Mouse (Mus musculus) CH12.LX (cell line): ENCODE measurements around the gene Chrna1. TPM values are rescaled to one million over a fixed set of nuclear protein-coding genes. Genes with fewer than 3 reads are reported as not detected.

ENCODE experiments used
- DNase-seq: peaks from one replicate; pipeline ENCODE4 v3.0.0-alpha.2; 2013; ENCODE audit errors: extremely low read depth
- H3K27ac ChIP-seq: 2 replicates; pipeline ENCODE4 v1.5.1; 2012; ENCODE audit warnings: low read depth, mild to moderate bottlenecking, control low read depth, moderate library complexity; ENCODE audit not compliant: insufficient read depth
- H3K27me3 ChIP-seq: replicated peaks from 2 replicates; pipeline ENCODE3; 2012; ENCODE audit warnings: inconsistent platforms
- H3K36me3 ChIP-seq, 2 experiments: replicated peaks in 1 of 2; 2 replicates each; pipeline versions ENCODE3 to v1.6.1; 2012; ENCODE audit warnings: inconsistent platforms in 1 of 2, low read length in 1 of 2, mild to moderate bottlenecking in 1 of 2, mixed read lengths in 1 of 2, moderate library complexity in 1 of 2; ENCODE audit not compliant: control insufficient read depth in 1 of 2, insufficient read depth in 1 of 2
- H3K4me1 ChIP-seq, 2 experiments: 2 replicates each; pipeline ENCODE4 v1.6.1; 2012; ENCODE audit warnings: inconsistent platforms in 1 of 2, moderate library complexity in 1 of 2; ENCODE audit not compliant: insufficient read depth in 2 of 2, control insufficient read depth in 1 of 2
- H3K4me2 ChIP-seq: 2 replicates; pipeline ENCODE4 v1.6.1; 2012; ENCODE audit warnings: low read depth, mild to moderate bottlenecking, control low read depth; ENCODE audit not compliant: poor library complexity, insufficient read depth, severe bottlenecking
- H3K4me3 ChIP-seq, 3 experiments: fragments of 150-350 bp in 1 of 3; sonication (generic) in 1 of 3; replicated peaks in 1 of 3; 2 replicates each; pipeline versions ENCODE3 to v1.5.1; 2011 to 2012; ENCODE audit warnings: low read depth in 2 of 3, low read length in 2 of 3, mild to moderate bottlenecking in 2 of 3, moderate library complexity in 2 of 3, control low read depth in 1 of 3, improper control_type of control experiment in 1 of 3, inconsistent platforms in 1 of 3, mixed read lengths in 1 of 3; ENCODE audit not compliant: poor library complexity in 1 of 3
- H3K79me2 ChIP-seq: replicated peaks from 2 replicates; pipeline ENCODE4 v1.6.1; 2012; ENCODE audit warnings: mild to moderate bottlenecking, moderate library complexity; ENCODE audit not compliant: control insufficient read depth, poor library complexity, insufficient read depth, severe bottlenecking; ENCODE audit errors: extremely low read depth
- H3K9ac ChIP-seq: 2 replicates; pipeline ENCODE4 v1.6.1; 2012; ENCODE audit warnings: low read depth, mild to moderate bottlenecking, control low read depth, moderate library complexity; ENCODE audit not compliant: insufficient read depth
- H3K9me3 ChIP-seq: replicated peaks from 2 replicates; pipeline ENCODE3; 2012; ENCODE audit warnings: low read length, inconsistent platforms, mixed read lengths
- BHLHE40 ChIP-seq: IDR thresholded peaks from 2 replicates; pipeline ENCODE4 v1.6.1; 2011; ENCODE audit warnings: mild to moderate bottlenecking, low read depth, low read length, improper control_type of control experiment
- CTCF ChIP-seq, 2 experiments: IDR thresholded peaks in 1 of 2; conservative IDR thresholded peaks in 1 of 2; 2 replicates each; pipeline ENCODE4 v1.5.1; 2011 to 2012; ENCODE audit warnings: low read depth in 2 of 2, low read length in 2 of 2, improper control_type of control experiment in 1 of 2, inconsistent platforms in 1 of 2, mild to moderate bottlenecking in 1 of 2, moderate library complexity in 1 of 2
- ELF1 ChIP-seq: IDR thresholded peaks from 2 replicates; pipeline ENCODE4 v1.6.1; 2014; ENCODE audit warnings: low read depth, mild to moderate bottlenecking, inconsistent platforms, low read length, improper control_type of control experiment
- GABPA ChIP-seq: IDR thresholded peaks from 2 replicates; pipeline ENCODE4 v1.6.1; 2012; ENCODE audit warnings: low read depth, low read length, improper control_type of control experiment, inconsistent platforms; ENCODE audit not compliant: insufficient replicate concordance
- HCFC1 ChIP-seq: IDR thresholded peaks from 2 replicates; pipeline ENCODE4 v1.6.1; 2012; ENCODE audit warnings: low read depth, mild to moderate bottlenecking, inconsistent platforms, low read length, improper control_type of control experiment
- MAZ ChIP-seq: IDR thresholded peaks from 2 replicates; pipeline ENCODE4 v1.6.1; 2012; ENCODE audit warnings: low read depth, mild to moderate bottlenecking, inconsistent platforms, low read length, improper control_type of control experiment, moderate library complexity
- MEF2A ChIP-seq: IDR thresholded peaks from 2 replicates; pipeline ENCODE4 v1.6.1; 2014; ENCODE audit warnings: low read depth, mild to moderate bottlenecking, inconsistent platforms, low read length, improper control_type of control experiment, borderline replicate concordance
- MYC ChIP-seq: IDR thresholded peaks from 2 replicates; pipeline ENCODE4 v1.6.1; 2011; ENCODE audit warnings: low read depth, mild to moderate bottlenecking, improper control_type of control experiment, low read length
- NELFE ChIP-seq: IDR thresholded peaks from 2 replicates; pipeline ENCODE4 v1.6.1; 2011; ENCODE audit warnings: low read depth, low read length, improper control_type of control experiment
- NRF1 ChIP-seq: IDR thresholded peaks from 2 replicates; pipeline ENCODE4 v1.6.1; 2014; ENCODE audit warnings: low read depth, mild to moderate bottlenecking, inconsistent platforms, low read length, improper control_type of control experiment, moderate library complexity
- PAX5 ChIP-seq: IDR thresholded peaks from 2 replicates; pipeline ENCODE4 v1.6.1; 2012; ENCODE audit warnings: low read length, inconsistent platforms, mixed read lengths
- POLR2A ChIP-seq: IDR thresholded peaks from 2 replicates; pipeline ENCODE4 v1.6.1; 2011; ENCODE audit warnings: low read depth, mild to moderate bottlenecking, improper control_type of control experiment, low read length
- POLR2AphosphoS2 ChIP-seq: IDR thresholded peaks from 2 replicates; pipeline ENCODE4 v1.6.1; 2011; ENCODE audit warnings: low read depth, low read length, improper control_type of control experiment
- RAD21 ChIP-seq: IDR thresholded peaks from 2 replicates; pipeline ENCODE4 v1.6.1; 2011; ENCODE audit warnings: low read depth, mild to moderate bottlenecking, low read length, improper control_type of control experiment, moderate library complexity
- RCOR1 ChIP-seq: conservative IDR thresholded peaks from 2 replicates; pipeline ENCODE4 v1.6.1; 2012; ENCODE audit warnings: low read depth, mild to moderate bottlenecking, inconsistent platforms, low read length, improper control_type of control experiment
- USF1 ChIP-seq: IDR thresholded peaks from 2 replicates; pipeline ENCODE4 v1.6.1; 2014; ENCODE audit warnings: low read depth, mild to moderate bottlenecking, inconsistent platforms, low read length, improper control_type of control experiment
- USF2 ChIP-seq: conservative IDR thresholded peaks from 2 replicates; pipeline ENCODE4 v1.6.1; 2011; ENCODE audit warnings: low read depth, low read length, improper control_type of control experiment
- ZC3H11A ChIP-seq: IDR thresholded peaks from 2 replicates; pipeline ENCODE4 v1.6.1; 2012; ENCODE audit warnings: low read depth, mild to moderate bottlenecking, inconsistent platforms, low read length, improper control_type of control experiment
- ZKSCAN1 ChIP-seq: IDR thresholded peaks from 2 replicates; pipeline ENCODE4 v1.6.1; 2012; ENCODE audit warnings: low read depth, inconsistent platforms, low read length, improper control_type of control experiment, borderline replicate concordance
- ZMIZ1 ChIP-seq: IDR thresholded peaks from 2 replicates; pipeline ENCODE4 v1.6.1; 2012; ENCODE audit warnings: low read depth, mild to moderate bottlenecking, inconsistent platforms, low read length, improper control_type of control experiment
- ZNF384 ChIP-seq: IDR thresholded peaks from 2 replicates; pipeline ENCODE4 v1.6.1; 2012; ENCODE audit warnings: low read depth, low read length, improper control_type of control experiment, inconsistent platforms
- dilution Hi-C: fragments of 300-500 bp; cut with MboI; formaldehyde crosslinking; loops from 2 replicates; pipeline ENCODE4 v1.14.3; 2020; ENCODE audit warnings: low sequenced_read_pairs; ENCODE audit not compliant: extremely low pct_unique_long_range_greater_than_20kb, extremely low pct_ligation_motif_present
- in situ Hi-C: fragments of 300-500 bp; cut with MboI; formaldehyde crosslinking; loops from 3 replicates; pipeline ENCODE4 v1.14.3; 2019; ENCODE audit warnings: low sequenced_read_pairs, low pct_ligation_motif_present, low pct_unique_long_range_greater_than_20kb, mixed read lengths
- polyA plus RNA-seq: library from polyadenylated mRNA; unstranded; fragments of >175 nt; gene quantifications from 2 replicates; pipeline ENCODE4 v1.2.1, GENCODE M21; 2012; ENCODE audit warnings: low read depth; ENCODE audit not compliant: insufficient read length
- total RNA-seq, 2 experiments: library from RNA; depleted of rRNA; stranded (reverse); fragments of 300-350 nt in 1 of 2; fragments of >200 nt in 1 of 2; gene quantifications; 2 replicates each; pipeline ENCODE4 v1.2.3; 2012 to 2014

Chrna1 gene
- total and polyA plus RNA-seq, 3 experiments = not detected

DNA sequence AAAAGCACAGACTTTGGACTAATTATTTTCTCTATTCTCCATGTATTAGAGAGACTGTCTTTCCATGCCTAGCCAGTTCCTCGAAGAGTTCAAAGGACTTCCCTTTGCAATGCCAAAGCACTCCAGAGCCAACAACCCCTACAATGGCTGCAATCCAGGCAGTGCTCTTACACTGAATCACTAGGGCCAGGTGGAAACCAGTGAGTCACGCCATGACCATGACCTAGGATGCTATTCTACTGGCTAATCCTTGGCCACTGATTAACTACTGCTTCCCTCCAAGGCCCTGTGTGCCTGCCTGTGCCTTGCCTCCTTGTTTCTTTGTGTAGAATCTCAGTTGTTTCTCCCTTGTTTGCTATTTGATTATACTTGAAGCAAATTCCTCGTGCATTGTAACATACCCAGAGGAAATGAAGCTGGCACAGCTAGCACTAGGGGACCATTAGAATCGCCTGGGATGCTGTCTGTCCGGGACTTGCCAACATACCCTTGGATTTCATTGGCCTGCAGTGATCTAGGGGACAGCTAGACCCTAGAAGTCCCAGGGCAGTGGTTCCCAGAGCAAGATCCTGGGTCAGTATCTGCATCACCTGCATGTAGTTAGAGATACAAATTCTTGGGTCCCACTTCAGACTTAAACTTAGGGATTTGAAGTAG, 29.1 kb upstream of the Chrna1 start:
- Histone ChIP-seq H3K9me3 (no peaks in the 10 kb centered on the region), H3K27me3 (no peaks in the 10 kb centered on the region), H3K4me3 (no peak overlapping the region), H3K4me1 (peaks cover 4 to 23% of the 10 kb centered on the region in 2 experiments; a peak in 3 of 4 replicates), H3K9ac (no peak overlapping the region), H3K4me2 (no peak overlapping the region), H3K36me3 (peaks cover 0 to 6% of the 10 kb centered on the region in 2 experiments), H3K79me2 (no peaks in the 10 kb centered on the region), H3K27ac (no peak overlapping the region)
- no peak for TF ChIP-seq GABPA
- TF ChIP-seq MYC = no peak
- no peak for TF ChIP-seq MEF2A
- no peak for TF ChIP-seq ZMIZ1
- TF ChIP-seq USF2 = no peak
- TF ChIP-seq PAX5 = no peak
- TF ChIP-seq BHLHE40 = no peak
- TF ChIP-seq ELF1 = no peak
- TF ChIP-seq ZC3H11A = no peak
- no peak for TF ChIP-seq RCOR1
- TF ChIP-seq USF1 = no peak
- no peak for DNase-seq
- dilution Hi-C loops = no loop called here
- in situ Hi-C loops = no loop called here

DNA sequence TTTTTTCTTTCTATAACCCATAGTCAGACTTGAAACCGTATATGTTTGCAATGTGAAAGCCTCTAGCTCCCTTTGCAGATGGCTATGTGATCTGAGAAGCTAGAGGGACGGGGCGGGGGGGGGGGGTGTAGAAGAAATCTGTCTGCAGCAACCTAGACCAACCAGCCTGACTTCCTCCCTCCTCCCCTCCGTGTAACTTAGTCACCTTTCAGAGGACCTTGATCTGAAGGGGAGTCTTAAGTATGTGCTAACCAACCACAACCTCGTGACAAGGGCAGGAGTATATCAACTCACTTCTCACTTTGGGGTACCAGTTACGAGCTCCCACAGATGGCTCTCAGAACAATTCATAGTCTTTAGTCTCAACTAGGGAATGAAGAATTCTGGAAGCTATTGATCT, 28.3 kb upstream of the Chrna1 start:
- in situ Hi-C loops = no loop called here

DNA sequence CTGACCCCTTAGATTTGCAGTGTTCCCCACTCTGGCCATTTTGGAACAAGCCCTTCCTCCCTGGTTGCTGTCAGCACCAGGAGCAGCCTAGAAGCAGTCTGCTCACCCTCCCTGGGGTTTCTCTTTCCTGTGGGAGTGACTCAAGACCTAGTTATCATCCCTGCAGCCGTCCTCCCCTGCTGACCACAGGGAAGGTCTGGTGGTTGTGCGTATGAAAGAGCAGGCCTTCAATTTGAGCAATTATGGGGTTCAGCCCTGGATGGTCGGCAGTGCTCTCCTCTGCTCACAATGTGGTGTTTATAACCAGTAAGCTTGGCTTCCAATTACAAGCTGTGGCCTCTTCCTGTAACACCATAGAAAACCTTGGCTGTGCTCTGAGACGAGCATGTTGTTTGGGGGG, 27.5 kb upstream of the Chrna1 start:
- H3K4me1 ChIP-seq = peaks cover 4 to 24% of the 10 kb centered on the region in 2 experiments; a peak in 3 of 4 replicates
- H3K4me2 ChIP-seq = no peak overlapping the region
- H3K9me3 ChIP-seq = no peaks in the 10 kb centered on the region
- no peak overlapping the region for H3K9ac ChIP-seq
- H3K27me3 ChIP-seq = no peaks in the 10 kb centered on the region
- H3K27ac ChIP-seq = no peak overlapping the region
- dilution Hi-C loops = no loop called here
- no peaks in the 10 kb centered on the region for H3K79me2 ChIP-seq
- in situ Hi-C loops = no loop called here
- no peak for DNase-seq
- H3K4me3 ChIP-seq = no peak overlapping the region
- no peak for TF ChIP-seq NRF1
- no peak for TF ChIP-seq NELFE
- TF ChIP-seq PAX5 = no peak
- no peak for TF ChIP-seq RAD21
- no peak for TF ChIP-seq CTCF (conservative IDR thresholded peaks at IDR 0.05 in 1 of 2, IDR thresholded peaks at IDR 0.05 in 1 of 2; ENCODE audit: low read depth in 2 of 2, low read length in 2 of 2)
- TF ChIP-seq ZKSCAN1 = no peak
- TF ChIP-seq MEF2A = no peak
- no peak for TF ChIP-seq HCFC1
- no peak for TF ChIP-seq MAZ
- TF ChIP-seq ZNF384 = no peak
- TF ChIP-seq POLR2AphosphoS2 = no peak
- no peak for TF ChIP-seq ELF1
- no peak for TF ChIP-seq POLR2A
- peaks cover 0 to 3% of the 10 kb centered on the region in 2 experiments for H3K36me3 ChIP-seq

More for the DNA sequence above, 28.3 kb upstream of the Chrna1 start:
- no peak overlapping the region for H3K27ac ChIP-seq
- H3K9ac ChIP-seq = no peak overlapping the region
- H3K4me1 ChIP-seq = peaks cover 4 to 24% of the 10 kb centered on the region in 2 experiments; a peak in 3 of 4 replicates
- no peak for DNase-seq
- no peaks in the 10 kb centered on the region for H3K79me2 ChIP-seq
- TF ChIP-seq HCFC1 (no peak), USF1 (no peak), POLR2A (no peak)
- no peak overlapping the region for H3K4me2 ChIP-seq
- H3K4me3 ChIP-seq = no peak overlapping the region
- no peaks in the 10 kb centered on the region for H3K9me3 ChIP-seq
- H3K36me3 ChIP-seq = peaks cover 0 to 5% of the 10 kb centered on the region in 2 experiments
- dilution Hi-C loops = no loop called here
- no peaks in the 10 kb centered on the region for H3K27me3 ChIP-seq
